In genomic region chr4:49549383-49549782, GRCm38 (mm10) we compare ENCODE assay signal across 17 mouse cellular contexts. TPM values are rescaled to one million over a fixed set of nuclear protein-coding genes. Genes with fewer than 3 reads are reported as not detected.
A peak's percentile ranks its signal among the peaks of the same experiment; 100 is the strongest.
DNase-seq lines count a peak whose midpoint lies in the region; ATAC-seq and TF ChIP-seq lines count a peak whose summit lies in the region.
"Had no signal": no experiment of that assay in that cellular context is flagged by ENCODE, and none has a peak within 500 bp of the region (broad histone marks: within the 10 kb centered on the region; RNA-seq: fewer than 3 reads in every experiment).

Gene Aldob (minus strand): TSS chr4:49549546.

- H3K4me1 ChIP-seq in intestine, postnatal 0 days (replicated peaks; ENCODE audit: control insufficient read depth, insufficient read depth, low read length): no peaks in the 10 kb centered on the region
- no peaks in the 10 kb centered on the region for H3K4me1 ChIP-seq in liver, embryonic 15.5 days (replicated peaks)
- H3K4me1 ChIP-seq: heart, embryonic 13.5 days had no signal

- H3K4me3 ChIP-seq in intestine, postnatal 0 days (ENCODE audit: low read depth, low read length): peak within 1 kb of the TSS; percentile 49
- H3K4me3 ChIP-seq in liver, embryonic 15.5 days (replicated peaks): peak within 1 kb of the TSS; percentile 32
- H3K4me3 ChIP-seq: heart, embryonic 13.5 days had no signal

- TF ChIP-seq CTCF in intestine, postnatal 0 days (IDR thresholded peaks at IDR 0.05; ENCODE audit: low read depth): no peak

- no peaks in the 10 kb centered on the region for H3K9me3 ChIP-seq in intestine, postnatal 0 days (ENCODE audit: control insufficient read depth)
- no peaks in the 10 kb centered on the region for H3K9me3 ChIP-seq in liver, embryonic 15.5 days (replicated peaks)
- H3K9me3 ChIP-seq: heart, embryonic 13.5 days had no signal

- peak within 1 kb of the TSS; percentile 67 for H3K4me2 ChIP-seq in intestine, postnatal 0 days (replicated peaks; ENCODE audit: low read depth)
- peak within 1 kb of the TSS; percentile 28; the same call in 1 of the 2 replicates for H3K4me2 ChIP-seq in liver, embryonic 15.5 days
- H3K4me2 ChIP-seq: heart, embryonic 13.5 days; hindbrain, embryonic 14.5 days had no signal

- peak; percentile 9 for DNase-seq in adrenal gland, adult 2 months
- DNase-seq in adrenal gland, adult 8-10 months: no peak
- DNase-seq in kidney, postnatal 10 days: peak; percentile 72
- DNase-seq in gastrocnemius, adult 8-10 months (ENCODE audit: low spot score in 2 of 2): no peak
- no peak for DNase-seq in thymus, postnatal 25 days
- no peak for DNase-seq in gastrocnemius, postnatal 25 days
- DNase-seq: cerebellum, adult 18-20 months; gastrocnemius, postnatal 10 days; lung, adult 2 months; midbrain, embryonic 14.5 days; right cerebral cortex, postnatal 14 days had no signal

- ATAC-seq in intestine, postnatal 0 days: peak; percentile 82
- ATAC-seq in liver, embryonic 15.5 days (ENCODE audit: insufficient read depth): peak; percentile 59; the same call in 1 of the 2 replicates
- ATAC-seq: forebrain, embryonic 16.5 days had no signal

- H3K27me3 ChIP-seq in intestine, postnatal 0 days (replicated peaks; ENCODE audit: control insufficient read depth, insufficient read depth, low read length): no peaks in the 10 kb centered on the region
- no peaks in the 10 kb centered on the region for H3K27me3 ChIP-seq in liver, embryonic 15.5 days
- H3K27me3 ChIP-seq: heart, embryonic 13.5 days had no signal

- no peaks in the 10 kb centered on the region for H3K36me3 ChIP-seq in intestine, postnatal 0 days (ENCODE audit: control insufficient read depth, insufficient read depth)
- H3K36me3 ChIP-seq in liver, embryonic 15.5 days (replicated peaks): no peaks in the 10 kb centered on the region
- H3K36me3 ChIP-seq: heart, embryonic 13.5 days had no signal

- H3K27ac ChIP-seq in intestine, postnatal 0 days (ENCODE audit: low read depth, low read length): peak within 1 kb of the TSS; percentile 91
- peak within 1 kb of the TSS; percentile 72 for H3K27ac ChIP-seq in liver, embryonic 15.5 days (replicated peaks)
- H3K27ac ChIP-seq: heart, embryonic 13.5 days; hindbrain, embryonic 14.5 days; macrophage had no signal

- peak within 1 kb of the TSS; percentile 68 for H3K9ac ChIP-seq in intestine, postnatal 0 days (ENCODE audit: low read depth, low read length)
- 0 out of 2 replicates have a peak within 1 kb of the TSS, but pooled peaks have one; percentile 26 for H3K9ac ChIP-seq in liver, embryonic 15.5 days
- H3K9ac ChIP-seq: heart, embryonic 13.5 days; hindbrain, embryonic 14.5 days had no signal

- 19% methylated on average over 3 of the region's 3 CpGs for WGBS in intestine, postnatal 0 days
- WGBS in liver, embryonic 15.5 days (ENCODE audit: insufficient replicate concordance): 8% methylated on average over 3 of the region's 3 CpGs

RNA-seq across cellular contexts. Expression of gene Aldob, which starts in this region (rescaled TPM):
- total RNA-seq in adrenal gland, adult 2 months (2021): 1 to 10 TPM in 1 of 2 experiments, under 1 TPM in 1; 0.79 to 6.5 TPM
- 1.3 TPM in 1 of 2 replicates, not detected in the other for polyA plus RNA-seq in adrenal gland, adult 2 months (2012; rRNA removed)
- total RNA-seq in adrenal gland, adult 8-10 months (2022): 1 to 10 TPM in 1 of 4 experiments, under 1 TPM in 3; 0.15 to 1.3 (median 0.56) TPM
- polyA plus RNA-seq in intestine, postnatal 0 days (2015; fragmentation: Nextera tagmentation; extraction: Ambion mirVana): 1,579 and 1,674 TPM in 2 replicates
- 338 and 390 TPM in 2 replicates for polyA plus RNA-seq in liver, embryonic 15.5 days (2015; fragmentation: Nextera tagmentation; extraction: Ambion mirVana)
- total RNA-seq in gastrocnemius, adult 8-10 months (2022): 1 to 10 TPM in 1 of 4 experiments, not detected in 3; 1.4 TPM
- total RNA-seq in gastrocnemius, postnatal 25 days (2021): not detected
- polyA plus RNA-seq: macrophage; midbrain, embryonic 14.5 days had no signal

Comparison
In these comparisons a context has a peak if more than half of its experiments do, and no peak if none do; other contexts are left out.
1. RNA of gene Aldob (polyA plus RNA-seq): 1,579 to 1,674 TPM in intestine, postnatal 0 days and 338 to 390 TPM in liver, embryonic 15.5 days; 1.3 TPM in adrenal gland, adult 2 months; every median in the first group is over 100 times any median in the second.
2. DNase-seq: peak in adrenal gland, adult 2 months (single experiment) and kidney, postnatal 10 days (single experiment); none in adrenal gland, adult 8-10 months (single experiment), gastrocnemius, adult 8-10 months (0 of 2), thymus, postnatal 25 days (single experiment) and gastrocnemius, postnatal 25 days (single experiment).